ENCODE assay signal across 10 mouse cellular contexts in the genomic region with DNA sequence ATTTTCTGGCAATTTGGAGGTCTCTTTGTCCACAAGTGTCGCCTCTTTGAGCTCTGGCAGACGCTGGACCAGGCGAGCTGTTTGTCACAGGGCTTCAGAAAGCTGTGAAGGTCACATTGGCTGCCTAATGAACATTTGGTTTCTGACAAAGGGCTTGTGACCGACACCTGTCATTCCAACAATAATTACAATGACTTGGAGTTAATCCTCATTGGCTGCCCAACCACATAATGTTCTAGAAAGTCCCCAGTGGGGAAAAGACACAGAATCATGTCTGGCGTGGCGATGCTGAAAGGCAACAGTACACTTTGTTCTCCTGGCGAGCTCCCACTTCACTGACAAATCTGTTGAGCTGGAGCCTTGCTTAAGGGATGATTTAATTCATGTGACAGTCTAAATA.
DNase-seq lines count a peak whose midpoint lies in the region; ATAC-seq and TF ChIP-seq lines count a peak whose summit lies in the region.
"Had no signal": no experiment of that assay in that cellular context is flagged by ENCODE, and none has a peak within 500 bp of the region (broad histone marks: within the 10 kb centered on the region; RNA-seq: fewer than 3 reads in every experiment).

No protein-coding gene starts in this region.

- no peak overlapping the region for H3K4me2 ChIP-seq in kidney, embryonic 15.5 days
- no peak overlapping the region for H3K4me2 ChIP-seq in intestine, postnatal 0 days (replicated peaks; ENCODE audit: low read depth)
- H3K4me2 ChIP-seq: neural tube, embryonic 15.5 days had no signal

- H3K27ac ChIP-seq in kidney, embryonic 15.5 days: 0 out of 2 replicates have a peak overlapping the region, but pooled peaks have one; percentile 41
- no peak overlapping the region for H3K27ac ChIP-seq in intestine, postnatal 0 days (ENCODE audit: low read depth, low read length)
- H3K27ac ChIP-seq: neural tube, embryonic 15.5 days had no signal

- H3K36me3 ChIP-seq in kidney, embryonic 15.5 days: no peaks in the 10 kb centered on the region
- H3K36me3 ChIP-seq in intestine, postnatal 0 days (ENCODE audit: control insufficient read depth, insufficient read depth): no peaks in the 10 kb centered on the region
- H3K36me3 ChIP-seq: neural tube, embryonic 15.5 days had no signal

- no peaks in the 10 kb centered on the region for H3K27me3 ChIP-seq in kidney, embryonic 15.5 days
- H3K27me3 ChIP-seq in intestine, postnatal 0 days (replicated peaks; ENCODE audit: control insufficient read depth, insufficient read depth, low read length): no peaks in the 10 kb centered on the region
- H3K27me3 ChIP-seq: neural tube, embryonic 15.5 days had no signal

- DNase-seq in kidney, postnatal 10 days: no peak
- peak; percentile 44 to 57 for DNase-seq in right cerebral cortex, postnatal 10 days (ENCODE audit: low spot score in 2 of 2)
- no peak for DNase-seq in right cerebral cortex, postnatal 4 days
- DNase-seq in heart, postnatal 25 days (ENCODE audit: low spot score): peak; percentile 63
- DNase-seq: cerebellum, adult 9-11 months; kidney, adult 11 months had no signal

- H3K4me1 ChIP-seq in kidney, embryonic 15.5 days: 0 out of 2 replicates have a peak, but pooled peaks cover 5% of the 10 kb centered on the region
- H3K4me1 ChIP-seq in intestine, postnatal 0 days (replicated peaks; ENCODE audit: control insufficient read depth, insufficient read depth, low read length): 0 out of 2 replicates have a peak, but pooled peaks cover 2% of the 10 kb centered on the region

- H3K4me3 ChIP-seq in kidney, embryonic 15.5 days (replicated peaks): no peak overlapping the region
- no peak overlapping the region for H3K4me3 ChIP-seq in intestine, postnatal 0 days (ENCODE audit: low read depth, low read length)
- H3K4me3 ChIP-seq: neural tube, embryonic 15.5 days had no signal

- ATAC-seq in kidney, embryonic 15.5 days (replicated peaks; ENCODE audit: low FRiP score): no peak
- ATAC-seq in intestine, postnatal 0 days: no peak
- no peak for ATAC-seq in megakaryocyte progenitor cell, adult 5-6 weeks (replicated peaks; ENCODE audit: poor library complexity)

- no peak for TF ChIP-seq CTCF in intestine, postnatal 0 days (IDR thresholded peaks at IDR 0.05; ENCODE audit: low read depth)

- H3K9ac ChIP-seq in kidney, embryonic 15.5 days: no peak overlapping the region
- no peak overlapping the region for H3K9ac ChIP-seq in intestine, postnatal 0 days (ENCODE audit: low read depth, low read length)
- H3K9ac ChIP-seq: neural tube, embryonic 15.5 days had no signal

- H3K9me3 ChIP-seq in kidney, embryonic 15.5 days (replicated peaks): no peaks in the 10 kb centered on the region
- no peaks in the 10 kb centered on the region for H3K9me3 ChIP-seq in intestine, postnatal 0 days (ENCODE audit: control insufficient read depth)
- H3K9me3 ChIP-seq: neural tube, embryonic 15.5 days had no signal

- 54% methylated on average over 7 of the region's 7 CpGs for WGBS in kidney, embryonic 15.5 days
- WGBS in intestine, postnatal 0 days: 75% methylated on average over 7 of the region's 7 CpGs

- intact Hi-C loops in heart, postnatal 25 days (cut with DNase I): loop anchor here (5.0 kb wide), 1 partner anchor 329 kb away; no protein-coding TSS in a partner anchor

Comparison
In these comparisons a context has a peak if more than half of its experiments do, and no peak if none do; other contexts are left out.
1. DNase-seq: peak in right cerebral cortex, postnatal 10 days (2 of 2) and heart, postnatal 25 days (single experiment); none in kidney, postnatal 10 days (single experiment) and right cerebral cortex, postnatal 4 days (single experiment).